Mouse (Mus musculus) intestine, postnatal 0 days (tissue): ENCODE data around the gene Vwa5b1. TPM values are rescaled to one million over a fixed set of nuclear protein-coding genes. Genes with fewer than 3 reads are reported as not detected.

Experiments used
- ATAC-seq: fragments of 200-750 bp; cut with Nextera tagmentation; 2 replicates; pipeline ENCODE4 v1.8.0; 2017; ENCODE audit warnings: mild to moderate bottlenecking, moderate TSS enrichment, moderate library complexity
- H3K27ac ChIP-seq: fragments of 300-500 bp; sonication (generic); 2 replicates; pipeline ENCODE4 v1.5.1; 2014; ENCODE audit warnings: mild to moderate bottlenecking, low read depth, low read length, moderate library complexity
- H3K27me3 ChIP-seq: fragments of 300-500 bp; sonication (generic); replicated peaks from 2 replicates; pipeline ENCODE4 v1.6.1; 2014; ENCODE audit warnings: low read length, mixed read lengths; ENCODE audit not compliant: control insufficient read depth, insufficient read depth
- H3K36me3 ChIP-seq: fragments of 300-500 bp; sonication (generic); 2 replicates; pipeline ENCODE4 v1.6.1; 2014; ENCODE audit warnings: mild to moderate bottlenecking, moderate library complexity; ENCODE audit not compliant: control insufficient read depth, insufficient read depth
- H3K4me1 ChIP-seq: fragments of 300-500 bp; sonication (generic); replicated peaks from 2 replicates; pipeline ENCODE4 v1.6.1; 2014; ENCODE audit warnings: antibody characterized with exemption, low read length, mixed read lengths; ENCODE audit not compliant: control insufficient read depth, insufficient read depth
- H3K4me2 ChIP-seq: fragments of 300-500 bp; sonication (generic); replicated peaks from 2 replicates; pipeline ENCODE4 v1.6.1; 2014; ENCODE audit warnings: low read depth, mild to moderate bottlenecking, moderate library complexity
- H3K4me3 ChIP-seq: fragments of 300-500 bp; sonication (generic); 2 replicates; pipeline ENCODE4 v1.5.1; 2014; ENCODE audit warnings: low read depth, low read length
- H3K9ac ChIP-seq: fragments of 300-500 bp; sonication (generic); 2 replicates; pipeline ENCODE4 v1.6.1; 2014; ENCODE audit warnings: mild to moderate bottlenecking, low read depth, low read length
- H3K9me3 ChIP-seq: fragments of 300-500 bp; sonication (generic); 2 replicates; pipeline ENCODE4 v1.6.1; 2016; ENCODE audit warnings: mixed run types; ENCODE audit not compliant: control insufficient read depth
- CTCF ChIP-seq: sonication (generic); IDR thresholded peaks from 2 replicates; pipeline ENCODE4 v1.5.1; 2016; ENCODE audit warnings: low read depth, mild to moderate bottlenecking, control low read depth, antibody characterized with exemption, moderate library complexity
- WGBS: fragments of 180-500 bp; shearing (Covaris S2); extraction: QIAGEN DNeasy Blood & Tissue Kit; methylation state at CpG from one replicate; pipeline ENCODE4 v1.1.7; 2014; 5-methylcytosine and 5-hydroxymethylcytosine counted together
- polyA plus RNA-seq: library from polyadenylated mRNA; unstranded; fragments of >200 nt; fragmentation: Nextera tagmentation; extraction: Ambion mirVana; gene quantifications from 2 replicates; pipeline ENCODE4 v1.2.1, GENCODE M21; 2015

Vwa5b1 gene
- polyA plus RNA-seq, 1 experiment from 2014 or later: 0.16 TPM

DNA sequence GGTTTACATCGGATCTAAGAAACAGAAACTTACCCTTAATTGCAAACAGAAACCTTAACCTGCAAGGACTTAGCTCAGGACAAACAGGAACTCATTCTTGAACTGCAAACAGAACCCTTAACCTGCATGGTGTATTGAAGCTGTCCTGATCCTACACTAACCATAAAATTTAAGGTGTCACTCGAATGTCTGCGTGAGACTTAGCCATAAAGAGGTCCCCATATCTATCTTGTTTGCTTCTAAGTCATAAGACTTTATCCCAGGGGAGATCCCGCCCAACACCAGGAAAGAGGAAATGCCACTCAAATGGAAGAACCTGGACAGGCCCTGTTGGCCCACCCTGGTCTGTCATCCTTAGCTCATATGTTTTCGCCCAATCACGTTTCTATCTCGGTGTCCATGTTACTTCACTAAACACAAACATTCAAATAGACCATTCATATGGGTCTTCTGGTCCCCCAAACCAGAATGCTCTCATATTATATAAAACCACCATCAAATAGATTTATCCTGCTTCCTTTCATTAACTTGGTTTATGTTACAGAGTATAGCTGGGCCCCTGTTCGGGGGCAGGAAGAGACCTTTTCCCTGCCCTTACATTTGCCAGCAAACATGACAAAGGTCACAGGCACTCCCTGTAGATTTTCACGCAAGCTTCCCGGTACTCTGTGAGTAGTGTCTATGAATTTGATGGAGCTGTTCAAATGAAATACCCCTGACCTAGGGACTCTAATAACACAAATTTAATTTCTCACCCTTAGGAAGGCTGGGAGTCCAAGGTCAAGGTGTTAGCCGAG is 34.6 kb upstream of the Vwa5b1 start:
- Histone ChIP-seq H3K36me3 (no peaks in the 10 kb centered on the region), H3K9ac (no peak overlapping the region), H3K27ac (peak overlapping the region; percentile 77), H3K27me3 (no peaks in the 10 kb centered on the region), H3K4me1 (peaks cover 3% of the 10 kb centered on the region), H3K4me2 (peak overlapping the region; percentile 46), H3K9me3 (no peaks in the 10 kb centered on the region), H3K4me3 (no peak overlapping the region)
- TF ChIP-seq CTCF: no peak
- ATAC-seq: peak; percentile 89
- WGBS: 40% methylated on average over 11 of the region's 11 CpGs

DNA sequence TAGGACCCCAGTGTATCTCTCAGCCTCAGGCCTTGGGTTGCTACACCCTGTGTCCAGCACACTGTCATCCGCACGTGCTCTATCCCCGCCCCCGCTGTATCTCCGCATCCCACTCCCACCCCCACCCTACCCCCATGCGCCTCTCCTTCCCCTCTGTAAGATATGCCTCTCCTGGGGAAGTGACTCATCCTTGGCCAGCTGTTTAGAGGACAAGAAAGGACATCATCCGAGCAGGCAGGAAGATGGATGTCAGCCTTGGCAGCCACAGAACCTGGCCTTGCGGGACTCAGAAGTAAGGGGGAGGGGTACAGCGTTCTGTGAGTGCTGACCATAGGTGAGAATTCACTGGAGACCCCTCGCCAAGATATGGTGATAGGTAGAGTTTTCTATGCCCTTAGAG is 30.8 kb upstream of the Vwa5b1 start:
- Histone ChIP-seq H3K36me3 (no peaks in the 10 kb centered on the region), H3K4me1 (peaks cover 3% of the 10 kb centered on the region), H3K4me3 (no peak overlapping the region), H3K9me3 (no peaks in the 10 kb centered on the region), H3K27me3 (no peaks in the 10 kb centered on the region), H3K4me2 (no peak overlapping the region), H3K27ac (no peak overlapping the region), H3K9ac (no peak overlapping the region)
- no peak for ATAC-seq
- 60% methylated on average over 10 of the region's 10 CpGs for WGBS
- TF ChIP-seq CTCF: no peak

DNA sequence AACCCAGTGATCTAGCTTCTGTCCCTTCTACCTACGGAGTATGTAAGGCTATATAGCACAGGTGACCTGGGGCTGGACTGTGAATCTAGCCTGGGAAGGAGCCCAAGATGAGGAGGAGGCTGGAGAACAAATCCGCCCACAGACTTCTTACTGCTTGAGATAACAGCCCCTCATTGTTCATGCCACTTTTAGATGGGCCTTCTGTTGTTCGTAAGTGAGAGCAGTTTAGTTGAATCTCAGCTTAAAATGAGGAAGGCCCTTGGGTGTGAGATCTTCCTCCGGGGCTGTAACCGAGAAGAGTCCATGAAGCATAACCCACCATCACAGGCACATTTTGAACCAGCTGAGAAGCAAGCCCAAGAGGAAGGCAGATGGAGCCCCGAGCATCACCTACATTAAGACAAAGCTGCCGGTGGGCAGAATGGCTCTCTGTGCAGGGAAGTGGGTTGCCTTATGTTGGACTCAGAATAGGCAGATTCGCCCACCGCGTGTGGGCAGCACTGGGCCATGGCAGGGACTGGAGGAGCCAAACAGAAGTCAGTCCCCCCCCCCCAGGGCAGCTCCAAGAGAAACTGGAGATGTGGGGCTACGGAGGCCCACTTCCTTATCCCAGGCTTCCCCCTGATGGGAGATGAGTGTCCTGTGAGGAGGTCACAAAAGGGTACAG is 24.4 kb upstream of the Vwa5b1 start:
- H3K4me3 ChIP-seq: no peak overlapping the region
- H3K27ac ChIP-seq: no peak overlapping the region
- H3K27me3 ChIP-seq: no peaks in the 10 kb centered on the region
- no peaks in the 10 kb centered on the region for H3K4me1 ChIP-seq
- no peak for TF ChIP-seq CTCF
- no peak overlapping the region for H3K4me2 ChIP-seq
- no peak for ATAC-seq
- no peaks in the 10 kb centered on the region for H3K36me3 ChIP-seq
- H3K9me3 ChIP-seq: no peaks in the 10 kb centered on the region
- 82% methylated on average over 11 of the region's 11 CpGs for WGBS
- no peak overlapping the region for H3K9ac ChIP-seq

DNA sequence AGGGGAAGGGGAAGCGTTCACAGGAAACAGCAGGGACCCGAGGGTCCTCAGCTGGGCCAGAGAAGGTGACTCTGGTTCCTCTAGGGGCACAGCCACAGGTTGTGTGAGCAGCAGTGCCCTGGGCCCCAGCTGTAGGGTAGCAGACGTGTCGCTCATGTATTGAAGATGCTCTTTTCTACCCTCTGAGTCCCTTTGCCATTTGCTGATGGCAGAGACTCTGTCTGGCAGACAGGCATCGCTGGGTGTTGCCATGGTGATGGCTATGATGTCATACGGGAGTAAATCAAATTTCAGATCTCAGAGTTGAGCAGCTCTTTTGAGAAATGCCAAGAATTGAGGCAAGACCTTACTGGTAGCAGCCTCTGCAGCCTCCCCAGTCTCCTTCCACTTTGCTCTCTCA is 17.4 kb upstream of the Vwa5b1 start:
- H3K27me3 ChIP-seq: no peaks in the 10 kb centered on the region
- no peak for TF ChIP-seq CTCF
- H3K27ac ChIP-seq: no peak overlapping the region
- no peaks in the 10 kb centered on the region for H3K4me1 ChIP-seq
- H3K4me3 ChIP-seq: no peak overlapping the region
- no peak overlapping the region for H3K4me2 ChIP-seq
- ATAC-seq: no peak
- no peaks in the 10 kb centered on the region for H3K36me3 ChIP-seq
- H3K9me3 ChIP-seq: no peaks in the 10 kb centered on the region
- WGBS: 53% methylated on average over 6 of the region's 6 CpGs
- no peak overlapping the region for H3K9ac ChIP-seq

DNA sequence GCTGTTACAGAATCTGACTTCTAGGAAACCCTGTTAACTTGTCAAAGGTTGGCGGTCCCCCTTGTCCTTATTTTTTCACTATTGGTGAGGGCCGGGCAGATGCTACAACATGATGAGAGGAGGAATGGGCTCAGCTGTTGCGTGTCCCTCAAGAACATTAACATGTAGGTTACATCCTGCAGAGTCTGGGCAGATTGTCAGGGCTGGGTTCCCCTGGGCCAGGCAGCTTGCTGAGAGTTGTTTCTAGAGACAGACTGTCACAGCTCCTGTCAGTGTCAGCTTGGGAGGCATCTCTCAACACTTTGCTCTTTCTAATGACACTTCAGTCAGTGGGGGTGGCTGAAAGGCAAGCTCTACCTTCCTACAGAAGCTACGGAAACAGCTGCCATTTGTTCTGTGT is 16.2 kb upstream of the Vwa5b1 start:
- no peak for TF ChIP-seq CTCF
- no peaks in the 10 kb centered on the region for H3K27me3 ChIP-seq
- ATAC-seq: no peak
- no peak overlapping the region for H3K27ac ChIP-seq
- no peak overlapping the region for H3K4me2 ChIP-seq
- no peaks in the 10 kb centered on the region for H3K9me3 ChIP-seq
- 87% methylated on average over 4 of the region's 4 CpGs for WGBS
- no peak overlapping the region for H3K4me3 ChIP-seq
- H3K9ac ChIP-seq: no peak overlapping the region
- H3K36me3 ChIP-seq: no peaks in the 10 kb centered on the region
- no peaks in the 10 kb centered on the region for H3K4me1 ChIP-seq

- TF ChIP-seq CTCF: no peak
- Histone ChIP-seq H3K9ac (no peak overlapping the region), H3K4me2 (no peak overlapping the region), H3K27ac (no peak overlapping the region), H3K4me1 (no peaks in the 10 kb centered on the region), H3K4me3 (no peak overlapping the region), H3K36me3 (no peaks in the 10 kb centered on the region), H3K27me3 (no peaks in the 10 kb centered on the region), H3K9me3 (no peaks in the 10 kb centered on the region)
- WGBS: 60% methylated on average over 3 of the region's 3 CpGs
- ATAC-seq: no peak
Measured at GRCm38 (mm10) chr4:138648096-138648635, 12.5 kb upstream of the Vwa5b1 start.
